In the genomic region with DNA sequence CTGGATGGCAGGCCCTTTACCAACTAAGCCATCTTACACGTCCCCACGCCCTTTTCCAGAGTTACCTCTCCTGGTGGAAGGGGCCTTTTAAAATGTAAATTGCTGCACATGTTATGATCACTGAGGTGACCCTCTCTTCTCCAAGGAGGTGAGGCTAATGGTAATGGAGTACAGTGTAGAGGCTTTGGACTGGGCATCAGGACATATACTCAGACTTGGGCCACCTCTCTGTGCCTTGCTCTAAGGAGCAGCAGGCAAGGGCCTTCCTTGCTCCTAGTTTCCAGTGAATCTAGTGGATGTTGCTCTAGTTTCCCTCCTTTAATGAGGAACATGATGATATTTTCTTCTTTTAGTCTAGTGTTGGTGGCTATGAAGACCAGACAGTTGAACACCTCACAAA, we compare ENCODE assay signal across 34 mouse cellular contexts.
"Had no signal": no experiment of that assay in that cellular context is flagged by ENCODE, and none has a peak within 500 bp of the region (broad histone marks: within the 10 kb centered on the region; RNA-seq: fewer than 3 reads in every experiment).

No protein-coding gene starts in this region.

- H3K4me2 ChIP-seq: heart, embryonic 11.5 days; heart, embryonic 12.5 days; heart, embryonic 13.5 days; heart, embryonic 15.5 days; hindbrain, embryonic 12.5 days; hindbrain, embryonic 13.5 days; hindbrain, embryonic 14.5 days; hindbrain, embryonic 15.5 days; intestine, embryonic 15.5 days; kidney, embryonic 15.5 days had no signal

- H3K27ac ChIP-seq: heart, embryonic 13.5 days; heart, embryonic 15.5 days; hindbrain, embryonic 10.5 days; hindbrain, embryonic 12.5 days; hindbrain, embryonic 13.5 days; hindbrain, embryonic 14.5 days; hindbrain, embryonic 15.5 days; hindbrain, postnatal 0 days; intestine, embryonic 15.5 days; kidney, embryonic 15.5 days; kidney, postnatal 0 days; layer of hippocampus, adult 2 months; left cerebral cortex, adult 2 months had no signal

- H3K4me3 ChIP-seq: heart, embryonic 12.5 days; heart, embryonic 13.5 days; heart, embryonic 15.5 days; hindbrain, embryonic 10.5 days; hindbrain, embryonic 12.5 days; hindbrain, embryonic 13.5 days; hindbrain, embryonic 15.5 days; intestine, embryonic 15.5 days; kidney, embryonic 15.5 days; layer of hippocampus, adult 2 months; left cerebral cortex, adult 2 months had no signal

- DNase-seq: heart, postnatal 10 days; heart, postnatal 14 days; heart, postnatal 36 days; heart, postnatal 4 days; kidney, adult 11 months; kidney, adult 18-20 months; kidney, adult 2 months; kidney, adult 8-10 months; kidney, adult 9 months; kidney, postnatal 10 days; kidney, postnatal 14 days; kidney, postnatal 25 days; kidney, postnatal 36 days; kidney, postnatal 4 days; layer of hippocampus, adult 9-11 months; layer of hippocampus, postnatal 36 days had no signal

- H3K9ac ChIP-seq: heart, embryonic 12.5 days; heart, embryonic 13.5 days; heart, embryonic 15.5 days; hindbrain, embryonic 12.5 days; hindbrain, embryonic 13.5 days; hindbrain, embryonic 14.5 days; hindbrain, embryonic 15.5 days; intestine, embryonic 15.5 days; kidney, embryonic 15.5 days had no signal

- H3K9me3 ChIP-seq: heart, embryonic 12.5 days; heart, embryonic 15.5 days; hindbrain, embryonic 10.5 days; hindbrain, embryonic 12.5 days; hindbrain, embryonic 13.5 days; hindbrain, embryonic 15.5 days; intestine, embryonic 15.5 days; kidney, embryonic 15.5 days had no signal

- H3K27me3 ChIP-seq: heart, embryonic 12.5 days; heart, embryonic 13.5 days; heart, embryonic 15.5 days; hindbrain, embryonic 12.5 days; hindbrain, embryonic 13.5 days; hindbrain, embryonic 15.5 days; intestine, embryonic 15.5 days; kidney, embryonic 15.5 days had no signal

- ATAC-seq: hindbrain, embryonic 16.5 days; hindbrain, postnatal 0 days; inflammation-experienced regulatory T-cells, adult 6 months; intestine, embryonic 15.5 days; intestine, embryonic 16.5 days had no signal

- H3K4me1 ChIP-seq: heart, embryonic 12.5 days; heart, embryonic 15.5 days; hindbrain, embryonic 10.5 days; hindbrain, embryonic 12.5 days; hindbrain, embryonic 13.5 days; hindbrain, embryonic 15.5 days; intestine, embryonic 15.5 days; kidney, embryonic 15.5 days had no signal
